Mouse (Mus musculus) G1E (cell line): Measurements from ENCODE around the gene Epb41l5. TPM values are rescaled to one million over a fixed set of nuclear protein-coding genes. Genes with fewer than 3 reads are reported as not detected.

Experiments used
- ATAC-seq: 2 replicates; pipeline ENCODE4 v1.8.0; 2016; ENCODE audit warnings: mild to moderate bottlenecking; ENCODE audit not compliant: insufficient number of reproducible peaks, poor library complexity, low FRiP score, severe bottlenecking; ENCODE audit errors: extremely low read depth
- DNase-seq: peaks from one replicate; pipeline ENCODE4 v3.0.0; 2012; ENCODE audit warnings: low spot score
- H3K27me3 ChIP-seq: 2 replicates; pipeline ENCODE4 v1.6.1; 2012; ENCODE audit warnings: mild to moderate bottlenecking, low read length, inconsistent platforms; ENCODE audit not compliant: insufficient read depth
- H3K36me3 ChIP-seq: replicated peaks from 2 replicates; pipeline ENCODE3; 2012; ENCODE audit warnings: mild to moderate bottlenecking, inconsistent platforms
- H3K4me1 ChIP-seq: 2 replicates; pipeline ENCODE4 v1.6.1; 2012; ENCODE audit warnings: low read depth, low read length, inconsistent platforms, mixed read lengths; ENCODE audit not compliant: insufficient read depth
- H3K4me3 ChIP-seq: 2 replicates; pipeline ENCODE4 v1.5.1; 2012; ENCODE audit warnings: low read depth, mild to moderate bottlenecking, inconsistent platforms, low read length, moderate library complexity, mixed read lengths
- H3K9me3 ChIP-seq: replicated peaks from 2 replicates; pipeline ENCODE4 v1.6.1; 2012; ENCODE audit warnings: inconsistent platforms
- CTCF ChIP-seq: IDR thresholded peaks from 2 replicates; pipeline ENCODE4 v1.5.1; 2012; ENCODE audit warnings: low read depth, low read length, inconsistent platforms, mixed read lengths
- GATA1 ChIP-seq: IDR thresholded peaks from 2 replicates; pipeline ENCODE4 v1.6.1; 2012; ENCODE audit warnings: borderline replicate concordance, low read length, inconsistent platforms, mixed read lengths
- GATA2 ChIP-seq: IDR thresholded peaks from 2 replicates; pipeline ENCODE4 v1.6.1; 2012; ENCODE audit warnings: low read depth, low read length, inconsistent platforms, borderline replicate concordance
- POLR2AphosphoS5 ChIP-seq: IDR thresholded peaks from 2 replicates; pipeline ENCODE4 v1.6.1; 2012; ENCODE audit warnings: low read depth, low read length, inconsistent platforms; ENCODE audit not compliant: insufficient replicate concordance
- TAL1 ChIP-seq: conservative IDR thresholded peaks from 2 replicates; pipeline ENCODE4 v1.6.1; 2012; ENCODE audit warnings: low read depth, low read length, inconsistent platforms, mixed read lengths
- polyA plus RNA-seq: library from polyadenylated mRNA; stranded (reverse); fragments of >175 nt; gene quantifications from 2 replicates; pipeline ENCODE4 v1.2.3, GENCODE M21; 2012
- total RNA-seq, 2 experiments: library from RNA; stranded (forward) in 1 of 2; stranded (reverse) in 1 of 2; fragments of 200-1000 nt in 1 of 2; fragments of >200 nt in 1 of 2; fragmentation: Nextera tagmentation in 1 of 2; gene quantifications; 2 replicates each; pipeline ENCODE4 v1.2.3; 2014 to 2017

Epb41l5 gene
- total and polyA plus RNA-seq, 3 experiments, result 7.4 to 81.8 (median 22.5) TPM

- Histone ChIP-seq H3K36me3 (no peaks in the 10 kb centered on the region), H3K4me3 (no peak overlapping the region), H3K9me3 (no peaks in the 10 kb centered on the region), H3K4me1 (peaks cover 35% of the 10 kb centered on the region), H3K27me3 (peaks cover 72% of the 10 kb centered on the region)
- DNase-seq (no peak), ATAC-seq (no peak)
- TF ChIP-seq TAL1 (no peak), CTCF (no peak), POLR2AphosphoS5 (no peak), GATA2 (no peak), GATA1 (no peak)
Observed at GRCm38 (mm10) chr1:119510857-119511256, 137.9 kb downstream of the Epb41l5 start.

- DNase-seq (no peak), ATAC-seq (no peak)
- Histone ChIP-seq H3K4me3 (no peak overlapping the region), H3K27me3 (peaks cover 73% of the 10 kb centered on the region), H3K9me3 (no peaks in the 10 kb centered on the region), H3K36me3 (no peaks in the 10 kb centered on the region), H3K4me1 (peaks cover 39% of the 10 kb centered on the region)
- no peak for TF ChIP-seq GATA1
- no peak for TF ChIP-seq TAL1
- no peak for TF ChIP-seq POLR2AphosphoS5
- no peak for TF ChIP-seq CTCF
- TF ChIP-seq GATA2, result no peak
Observed at GRCm38 (mm10) chr1:119510409-119510808, 138.4 kb downstream of the Epb41l5 start.

- peaks cover 69% of the 10 kb centered on the region for H3K27me3 ChIP-seq
- no peak for TF ChIP-seq TAL1
- TF ChIP-seq CTCF, result no peak
- no peak for TF ChIP-seq POLR2AphosphoS5
- TF ChIP-seq GATA1, result no peak
- TF ChIP-seq GATA2, result no peak
- no peak overlapping the region for H3K4me3 ChIP-seq
- DNase-seq (no peak), ATAC-seq (no peak)
- H3K4me1 ChIP-seq, result peaks cover 46% of the 10 kb centered on the region
- no peaks in the 10 kb centered on the region for H3K36me3 ChIP-seq
- H3K9me3 ChIP-seq, result no peaks in the 10 kb centered on the region
Observed at GRCm38 (mm10) chr1:119509474-119509873, 139.3 kb downstream of the Epb41l5 start.

- ATAC-seq (no peak), DNase-seq (no peak)
- Histone ChIP-seq H3K4me1 (peaks cover 48% of the 10 kb centered on the region), H3K4me3 (no peak overlapping the region), H3K27me3 (peaks cover 65% of the 10 kb centered on the region), H3K9me3 (no peaks in the 10 kb centered on the region), H3K36me3 (no peaks in the 10 kb centered on the region)
- no peak for TF ChIP-seq TAL1
- no peak for TF ChIP-seq CTCF
- no peak for TF ChIP-seq POLR2AphosphoS5
- TF ChIP-seq GATA2, result no peak
- no peak for TF ChIP-seq GATA1
Observed at GRCm38 (mm10) chr1:119508548-119508947, 140.3 kb downstream of the Epb41l5 start.

DNA sequence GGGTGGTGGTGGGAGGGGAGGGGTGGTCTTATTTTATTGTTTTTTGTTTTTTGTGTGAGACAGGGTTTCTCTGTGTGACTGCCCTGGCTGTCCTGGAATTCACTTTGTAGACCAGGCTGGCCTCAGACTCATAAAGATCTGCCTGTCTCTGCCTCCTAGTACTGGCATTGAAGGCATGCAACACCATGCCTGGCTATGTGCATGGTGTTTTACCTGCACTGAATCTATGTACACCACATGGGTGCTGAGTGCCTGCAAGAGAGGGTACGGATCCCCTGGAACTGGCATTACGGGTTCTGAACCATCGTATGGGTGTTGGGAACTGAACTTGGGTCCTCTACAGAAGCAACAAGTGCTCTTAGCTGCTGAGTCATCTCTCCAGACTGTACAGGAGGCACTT, 142.8 kb downstream of the Epb41l5 start:
- DNase-seq (no peak), ATAC-seq (no peak)
- H3K36me3 ChIP-seq, result peaks cover 13% of the 10 kb centered on the region
- H3K27me3 ChIP-seq, result peaks cover 48% of the 10 kb centered on the region
- H3K4me3 ChIP-seq, result no peak overlapping the region
- peaks cover 68% of the 10 kb centered on the region for H3K4me1 ChIP-seq
- no peaks in the 10 kb centered on the region for H3K9me3 ChIP-seq
- no peak for TF ChIP-seq GATA1
- TF ChIP-seq CTCF, result no peak
- TF ChIP-seq TAL1, result no peak
- no peak for TF ChIP-seq POLR2AphosphoS5
- no peak for TF ChIP-seq GATA2

DNA sequence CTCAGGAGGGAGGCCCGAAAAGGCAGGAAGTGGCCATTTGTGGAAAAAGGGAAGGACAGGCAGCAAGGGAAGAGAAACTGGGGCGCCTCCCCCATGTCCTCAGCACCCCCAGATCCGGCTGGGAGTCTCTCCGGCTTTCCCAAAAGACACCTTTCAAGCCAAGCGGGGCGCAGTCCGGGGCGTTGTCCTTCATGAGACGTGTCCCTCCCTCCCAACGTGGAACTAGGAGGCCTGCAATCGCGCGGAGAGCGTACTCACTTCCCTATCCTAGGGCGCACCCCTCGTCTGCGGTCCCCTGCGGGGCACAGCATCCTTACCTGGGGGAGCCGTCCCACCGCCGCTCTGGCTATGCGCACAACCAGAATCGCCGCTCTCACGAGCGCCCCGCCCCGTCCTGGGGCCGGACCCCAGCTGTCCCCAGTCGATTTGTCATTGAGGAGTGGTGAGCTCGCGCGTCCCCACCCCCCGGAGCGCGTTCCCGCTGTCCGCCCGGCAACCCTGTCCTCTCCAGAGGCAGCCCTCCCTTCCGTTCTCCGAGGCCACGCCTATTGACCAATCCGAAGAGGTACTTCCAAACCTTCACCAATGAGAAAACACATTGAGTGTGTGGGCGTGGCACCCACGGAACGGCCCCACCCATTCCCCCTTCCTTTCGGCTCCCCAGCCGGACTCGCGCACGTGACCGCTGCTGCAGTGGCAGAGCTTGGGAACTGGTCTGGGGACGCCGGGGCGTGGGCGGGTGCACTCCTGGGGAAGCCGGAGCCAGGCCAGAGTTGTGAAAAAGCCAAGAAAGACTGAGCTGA, 144.3 kb downstream of the Epb41l5 start, which contains the start of gene Ralb:
Gene Ralb (minus strand): TSS at position 535 of the 803 bp plus-strand sequence.
- DNase-seq (peak; percentile 99), ATAC-seq (peak; percentile 88)
- H3K36me3 ChIP-seq, result peaks cover 24% of the 10 kb centered on the region
- H3K27me3 ChIP-seq, result peaks cover 34% of the 10 kb centered on the region
- H3K4me1 ChIP-seq, result peaks cover 60% of the 10 kb centered on the region
- peak within 1 kb of the TSS; percentile 79 for H3K4me3 ChIP-seq
- no peak for TF ChIP-seq GATA1
- no peak for TF ChIP-seq CTCF
- TF ChIP-seq GATA2, result no peak
- no peak for TF ChIP-seq POLR2AphosphoS5
- TF ChIP-seq TAL1, result no peak
- H3K9me3 ChIP-seq, result no peaks in the 10 kb centered on the region
